Mouse (Mus musculus) ES-E14 (cell line): Measurements from ENCODE around the gene Mrpl50. TPM values are rescaled to one million over a fixed set of nuclear protein-coding genes. Genes with fewer than 3 reads are reported as not detected.
"Not testable (repeated sequence)": the region's sequence is repeated elsewhere in the genome, so short reads cannot be mapped to it uniquely, and the experiment has no call there.

Experiments
- DNase-seq: peaks from one replicate; pipeline ENCODE4 v3.0.0-alpha.2; 2013; ENCODE audit warnings: low read depth, low spot score
- H3K27ac ChIP-seq: 2 replicates; pipeline ENCODE4 v1.5.1; 2012; ENCODE audit warnings: low read depth, mild to moderate bottlenecking, low read length, moderate library complexity, mixed read lengths; ENCODE audit not compliant: poor library complexity, insufficient read depth, severe bottlenecking
- H3K36me3 ChIP-seq: 2 replicates; pipeline ENCODE4 v1.6.1; 2012; ENCODE audit warnings: mild to moderate bottlenecking, low read length, moderate library complexity, mixed read lengths; ENCODE audit not compliant: control insufficient read depth, poor library complexity, insufficient read depth, severe bottlenecking
- H3K4me1 ChIP-seq, 2 experiments: fragments of 150-350 bp in 1 of 2; sonication (generic) in 1 of 2; 2 replicates each; pipeline ENCODE4 v1.6.1; 2012; ENCODE audit warnings: low read length in 2 of 2, mild to moderate bottlenecking in 1 of 2, mixed read lengths in 1 of 2; ENCODE audit not compliant: control insufficient read depth in 2 of 2, insufficient read depth in 2 of 2, poor library complexity in 1 of 2
- H3K4me3 ChIP-seq, 2 experiments: fragments of 150-350 bp in 1 of 2; sonication (generic) in 1 of 2; 2 replicates each; pipeline ENCODE4 v1.5.1; 2012; ENCODE audit warnings: low read length in 2 of 2, low read depth in 1 of 2, mild to moderate bottlenecking in 1 of 2, mixed read lengths in 1 of 2; ENCODE audit not compliant: insufficient read depth in 1 of 2, poor library complexity in 1 of 2, severe bottlenecking in 1 of 2
- H3K9ac ChIP-seq: 2 replicates; pipeline ENCODE4 v1.6.1; 2012; ENCODE audit warnings: low read depth, mild to moderate bottlenecking, low read length, mixed read lengths; ENCODE audit not compliant: poor library complexity, insufficient read depth, severe bottlenecking
- H3K9me3 ChIP-seq: fragments of 150-350 bp; sonication (generic); 2 replicates; pipeline ENCODE4 v1.6.1; 2012; ENCODE audit warnings: low read depth, mild to moderate bottlenecking, low read length; ENCODE audit not compliant: control insufficient read depth, insufficient read depth
- CHD2 ChIP-seq: IDR thresholded peaks from 2 replicates; pipeline ENCODE4 v1.6.1; 2014; ENCODE audit warnings: mild to moderate bottlenecking, low read depth, low read length, inconsistent platforms
- HCFC1 ChIP-seq: IDR thresholded peaks from 2 replicates; pipeline ENCODE4 v1.6.1; 2012; ENCODE audit warnings: low read length, inconsistent platforms, borderline replicate concordance; ENCODE audit not compliant: insufficient read depth
- MAFK ChIP-seq: IDR thresholded peaks from 2 replicates; pipeline ENCODE4 v1.6.1; 2014; ENCODE audit warnings: mild to moderate bottlenecking, low read depth, low read length, inconsistent platforms; ENCODE audit not compliant: insufficient read depth
- ZC3H11A ChIP-seq: IDR thresholded peaks from 2 replicates; pipeline ENCODE4 v1.6.1; 2012; ENCODE audit warnings: low read depth, mild to moderate bottlenecking, inconsistent platforms, low read length, borderline replicate concordance
- ZNF384 ChIP-seq: IDR thresholded peaks from 2 replicates; pipeline ENCODE4 v1.6.1; 2012; ENCODE audit warnings: low read depth, low read length, inconsistent platforms
- in situ Hi-C, 2 experiments: fragments of 600-800 bp; cut with MboI; formaldehyde crosslinking; loops; one replicate each; pipeline ENCODE4 v1.15.1; 2025; ENCODE audit warnings: low sequenced_read_pairs in 2 of 2, inconsistent platforms in 1 of 2; ENCODE audit not compliant: unreplicated experiment in 2 of 2
- total RNA-seq: library from RNA; depleted of rRNA; stranded (reverse); fragments of 300-350 nt; gene quantifications from 2 replicates; pipeline ENCODE4 v1.2.3, GENCODE M21; 2012

Mrpl50 gene
- total RNA-seq, 1 experiment: 26.4 TPM

- H3K4me1 ChIP-seq: no peaks in the 10 kb centered on the region; a peak in 1 of 4 replicates
- no peak for DNase-seq
- in situ Hi-C loops: no loop called here
Measured at GRCm38 (mm10) chr4:49512636-49513035, 8.3 kb downstream of the Mrpl50 start.

GRCm38 (mm10) chr4:49510236-49510835 is 10.6 kb downstream of the Mrpl50 start:
- H3K4me3 ChIP-seq, H3K9me3 ChIP-seq, H3K36me3 ChIP-seq, DNase-seq, H3K27ac ChIP-seq, H3K9ac ChIP-seq, in situ Hi-C loops, H3K4me1 ChIP-seq: not testable (repeated sequence)

More at GRCm38 (mm10) chr4:49512636-49513035, 8.3 kb downstream of the Mrpl50 start:
- Histone ChIP-seq H3K36me3 (peaks cover 9% of the 10 kb centered on the region), H3K9ac (no peak overlapping the region), H3K27ac (no peak overlapping the region), H3K4me3 (no peak overlapping the region), H3K9me3 (no peaks in the 10 kb centered on the region)
- TF ChIP-seq HCFC1: no peak

GRCm38 (mm10) chr4:49509183-49509582 is 11.7 kb downstream of the Mrpl50 start:
- Histone ChIP-seq H3K9me3 (no peaks in the 10 kb centered on the region), H3K36me3 (peaks cover 6% of the 10 kb centered on the region), H3K27ac (no peak overlapping the region), H3K4me1 (no peaks in the 10 kb centered on the region), H3K4me3 (no peak overlapping the region), H3K9ac (no peak overlapping the region)
- DNase-seq: no peak
- no peak for TF ChIP-seq HCFC1
- TF ChIP-seq CHD2: no peak
- no peak for TF ChIP-seq MAFK
- in situ Hi-C loops: no loop called here

- H3K9me3 ChIP-seq: no peaks in the 10 kb centered on the region
- no peaks in the 10 kb centered on the region for H3K4me1 ChIP-seq
- in situ Hi-C loops: no loop called here
- no peak within 1 kb of the TSS for H3K9ac ChIP-seq
- DNase-seq: no peak
- no peak for TF ChIP-seq ZC3H11A
- no peak for TF ChIP-seq ZNF384
- TF ChIP-seq CHD2: no peak
- TF ChIP-seq MAFK: no peak
- TF ChIP-seq HCFC1: no peak
- H3K4me3 ChIP-seq: no peak within 1 kb of the TSS
- H3K27ac ChIP-seq: no peak within 1 kb of the TSS
- H3K36me3 ChIP-seq: no peaks in the 10 kb centered on the region
Measured at GRCm38 (mm10) chr4:49506386-49506785, 14.5 kb downstream of the Mrpl50 start, which contains the start of gene Baat. Gene Baat (minus strand): TSS chr4:49506557.

GRCm38 (mm10) chr4:49503563-49503962 is 17.3 kb downstream of the Mrpl50 start:
- in situ Hi-C loops: no loop called here
- no peaks in the 10 kb centered on the region for H3K4me1 ChIP-seq
- DNase-seq: no peak
- no peak overlapping the region for H3K27ac ChIP-seq
- H3K9me3 ChIP-seq: no peaks in the 10 kb centered on the region
- no peak overlapping the region for H3K4me3 ChIP-seq
- no peaks in the 10 kb centered on the region for H3K36me3 ChIP-seq
- TF ChIP-seq MAFK (no peak), HCFC1 (no peak), CHD2 (no peak), ZNF384 (no peak), ZC3H11A (no peak)
- H3K9ac ChIP-seq: no peak overlapping the region

GRCm38 (mm10) chr4:49485934-49486650 is 34.8 kb downstream of the Mrpl50 start:
- in situ Hi-C loops, H3K36me3 ChIP-seq, H3K4me1 ChIP-seq, H3K9ac ChIP-seq, H3K9me3 ChIP-seq, DNase-seq, H3K27ac ChIP-seq, H3K4me3 ChIP-seq: not testable (repeated sequence)
